Mouse (Mus musculus): ENCODE data around the gene Lrrc75a.

Gene Lrrc75a

GRCm38 (mm10) chr11:62591904-62592575 is 56.3 kb downstream of the Lrrc75a start:
- WGBS = 78% methylated on average over 8 of the region's 8 CpGs

- 80% methylated on average over 2 of the region's 2 CpGs for WGBS
Measured at GRCm38 (mm10) chr11:62591026-62591425, 57.3 kb downstream of the Lrrc75a start.

GRCm38 (mm10) chr11:62589391-62589790 is 58.9 kb downstream of the Lrrc75a start:
- 87% methylated on average over 10 of the region's 10 CpGs for WGBS

GRCm38 (mm10) chr11:62587034-62587433 is 61.3 kb downstream of the Lrrc75a start:
- 90% methylated on average over 5 of the region's 5 CpGs for WGBS

GRCm38 (mm10) chr11:62584671-62585206 is 63.6 kb downstream of the Lrrc75a start:
- WGBS = 85% methylated on average over 9 of the region's 9 CpGs

GRCm38 (mm10) chr11:62583031-62583430 is 65.3 kb downstream of the Lrrc75a start:
- WGBS = 63% methylated on average over 6 of the region's 6 CpGs

- WGBS = 36% methylated on average over 16 of the region's 16 CpGs
Measured at GRCm38 (mm10) chr11:62576530-62577152, 71.7 kb downstream of the Lrrc75a start.

GRCm38 (mm10) chr11:62575659-62576438 is 72.5 kb downstream of the Lrrc75a start:
- WGBS = 3% methylated on average over 27 of the region's 27 CpGs

GRCm38 (mm10) chr11:62575297-62575658 is 73.0 kb downstream of the Lrrc75a start:
- WGBS = under 1% methylated on average over 9 of the region's 9 CpGs

GRCm38 (mm10) chr11:62574703-62575085 is 73.6 kb downstream of the Lrrc75a start:
- 78% methylated on average over 4 of the region's 4 CpGs for WGBS

GRCm38 (mm10) chr11:62573959-62574702 is 74.2 kb downstream of the Lrrc75a start, which contains the start of gene Trpv2:
Gene Trpv2 (plus strand): TSS chr11:62574486.
- 74% methylated on average over 6 of the region's 6 CpGs for WGBS

- 68% methylated on average over 3 of the region's 3 CpGs for WGBS
Measured at GRCm38 (mm10) chr11:62568300-62568699, 80.0 kb downstream of the Lrrc75a start.

GRCm38 (mm10) chr11:62566211-62566610 is 82.1 kb downstream of the Lrrc75a start:
- WGBS = 71% methylated on average over 1 of the region's 1 CpGs

- 72% methylated on average over 7 of the region's 7 CpGs for WGBS
Measured at GRCm38 (mm10) chr11:62565747-62566146, 82.6 kb downstream of the Lrrc75a start.

- WGBS = 84% methylated on average over 2 of the region's 2 CpGs
Measured at GRCm38 (mm10) chr11:62563590-62563989, 84.7 kb downstream of the Lrrc75a start.

GRCm38 (mm10) chr11:62560463-62561016 is 87.8 kb downstream of the Lrrc75a start:
- WGBS = 42% methylated on average over 43 of the region's 43 CpGs

- 59% methylated on average over 6 of the region's 6 CpGs for WGBS
Measured at GRCm38 (mm10) chr11:62558961-62559646, 89.2 kb downstream of the Lrrc75a start.

GRCm38 (mm10) chr11:62558152-62558551 is 90.2 kb downstream of the Lrrc75a start:
- WGBS = 81% methylated on average over 2 of the region's 2 CpGs

GRCm38 (mm10) chr11:62557205-62557604 is 91.1 kb downstream of the Lrrc75a start:
- WGBS = 73% methylated on average over 5 of the region's 5 CpGs
